Mouse (Mus musculus) stomach, embryonic 16.5 days (tissue): ENCODE data around the gene Flad1. TPM values are rescaled to one million over a fixed set of nuclear protein-coding genes. Genes with fewer than 3 reads are reported as not detected.

Experiments
- ATAC-seq: fragments of 200-750 bp; cut with Nextera tagmentation; 2 replicates; pipeline ENCODE4 v1.8.0; 2017; ENCODE audit warnings: moderate number of reproducible peaks, moderate TSS enrichment; ENCODE audit not compliant: insufficient read depth, low FRiP score
- H3K27ac ChIP-seq: fragments of 300-500 bp; sonication (generic); 2 replicates; pipeline ENCODE4 v1.5.1; 2014; ENCODE audit warnings: low read length
- H3K27me3 ChIP-seq: fragments of 300-500 bp; sonication (generic); 2 replicates; pipeline ENCODE4 v1.6.1; 2014; ENCODE audit warnings: low read length, control low read depth, mixed read lengths; ENCODE audit not compliant: control insufficient read depth, insufficient read depth
- H3K36me3 ChIP-seq: fragments of 300-500 bp; sonication (generic); 2 replicates; pipeline ENCODE4 v1.6.1; 2014; ENCODE audit warnings: low read length; ENCODE audit not compliant: control insufficient read depth, insufficient read depth
- H3K4me1 ChIP-seq: fragments of 300-500 bp; sonication (generic); 2 replicates; pipeline ENCODE4 v1.6.1; 2014; ENCODE audit warnings: low read length, control low read depth, mixed read lengths; ENCODE audit not compliant: control insufficient read depth, insufficient read depth
- H3K4me2 ChIP-seq: fragments of 300-500 bp; sonication (generic); 2 replicates; pipeline ENCODE4 v1.6.1; 2014; ENCODE audit warnings: low read depth, low read length, mixed read lengths
- H3K4me3 ChIP-seq: fragments of 300-500 bp; sonication (generic); replicated peaks from 2 replicates; pipeline ENCODE4 v1.5.1; 2014; ENCODE audit warnings: mild to moderate bottlenecking, low read length
- H3K9ac ChIP-seq: fragments of 300-500 bp; sonication (generic); 2 replicates; pipeline ENCODE4 v1.6.1; 2014; ENCODE audit warnings: low read length
- H3K9me3 ChIP-seq: fragments of 300-500 bp; sonication (generic); replicated peaks from 2 replicates; pipeline ENCODE4 v1.6.1; 2016; ENCODE audit warnings: low read length, control low read depth; ENCODE audit not compliant: control insufficient read depth
- WGBS: fragments of 180-500 bp; shearing (Covaris S2); extraction: QIAGEN DNeasy Blood & Tissue Kit; methylation state at CpG from one replicate; pipeline ENCODE4 v1.1.7; 2014; 5-methylcytosine and 5-hydroxymethylcytosine counted together
- polyA plus RNA-seq: library from polyadenylated mRNA; unstranded; fragments of >200 nt; fragmentation: Nextera tagmentation; extraction: Ambion mirVana; gene quantifications from 2 replicates; pipeline ENCODE4 v1.2.1, GENCODE M21; 2015

Flad1 gene
- polyA plus RNA-seq, 1 experiment from 2014 or later, result 27.5 TPM

DNA sequence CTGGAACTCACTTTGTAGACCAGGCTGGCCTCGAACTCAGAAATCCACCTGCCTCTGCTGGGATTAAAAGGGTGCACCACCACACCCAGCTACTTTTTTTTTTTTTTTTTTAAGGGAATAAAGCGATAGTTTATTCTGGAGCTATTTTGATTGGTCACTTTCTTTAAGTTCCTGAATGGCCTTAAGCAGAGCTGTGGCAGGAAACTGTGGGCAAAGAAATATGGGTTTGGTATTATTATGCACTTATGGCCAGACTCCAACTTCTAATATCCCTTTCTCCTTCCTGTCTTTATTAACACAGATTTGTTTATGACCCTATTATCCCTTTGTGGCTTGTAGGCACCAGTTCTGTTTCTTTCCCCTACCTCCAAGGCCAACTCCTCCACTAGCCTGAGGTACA, 8.8 kb upstream of the Flad1 start:
- 51% methylated on average over 2 of the region's 2 CpGs for WGBS
- Histone ChIP-seq H3K4me1 (peaks cover 48% of the 10 kb centered on the region), H3K9me3 (no peaks in the 10 kb centered on the region), H3K9ac (peak overlapping the region; percentile 86), H3K36me3 (peaks cover 4% of the 10 kb centered on the region; the same call in 1 of the 2 replicates), H3K27me3 (no peaks in the 10 kb centered on the region), H3K4me3 (peak overlapping the region; percentile 70), H3K4me2 (peak overlapping the region; percentile 78), H3K27ac (peak overlapping the region; percentile 99)
- no peak for ATAC-seq

GRCm38 (mm10) chr3:89419981-89420380, 8.3 kb upstream of the Flad1 start:
- Histone ChIP-seq H3K27ac (peak overlapping the region; percentile 99), H3K9ac (peak overlapping the region; percentile 79), H3K9me3 (no peaks in the 10 kb centered on the region), H3K4me1 (peaks cover 48% of the 10 kb centered on the region), H3K27me3 (no peaks in the 10 kb centered on the region), H3K4me2 (peak overlapping the region; percentile 78), H3K4me3 (peak overlapping the region; percentile 70), H3K36me3 (peaks cover 6% of the 10 kb centered on the region)
- WGBS, result 20% methylated on average over 3 of the region's 3 CpGs
- no peak for ATAC-seq

DNA sequence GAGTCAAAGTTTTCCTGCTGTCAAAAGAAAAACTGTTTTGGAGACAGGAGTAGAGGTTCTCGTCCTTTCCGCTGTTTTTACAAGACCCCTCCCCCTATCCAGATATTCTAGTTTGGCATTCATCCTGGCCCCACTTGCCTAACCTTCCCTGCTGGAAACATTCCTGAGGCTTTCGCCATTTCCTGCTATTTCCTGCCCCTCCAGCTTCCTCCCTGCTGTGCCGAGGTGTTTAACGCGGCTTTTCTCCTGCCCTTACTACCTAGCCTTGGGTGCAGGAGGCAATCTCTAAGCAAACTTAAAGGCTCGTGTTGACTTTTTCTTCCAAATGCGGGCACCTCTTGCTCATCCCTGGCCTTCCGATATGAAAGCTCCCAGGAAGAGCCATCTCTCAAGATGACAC, 7.9 kb upstream of the Flad1 start:
- Histone ChIP-seq H3K4me3 (peak overlapping the region; percentile 70), H3K27ac (peak overlapping the region; percentile 99), H3K4me1 (peaks cover 44% of the 10 kb centered on the region), H3K9ac (peak overlapping the region; percentile 79), H3K27me3 (no peaks in the 10 kb centered on the region), H3K9me3 (no peaks in the 10 kb centered on the region), H3K4me2 (peak overlapping the region; percentile 78), H3K36me3 (peaks cover 10% of the 10 kb centered on the region)
- WGBS, result 1% methylated on average over 9 of the region's 9 CpGs
- ATAC-seq, result no peak

DNA sequence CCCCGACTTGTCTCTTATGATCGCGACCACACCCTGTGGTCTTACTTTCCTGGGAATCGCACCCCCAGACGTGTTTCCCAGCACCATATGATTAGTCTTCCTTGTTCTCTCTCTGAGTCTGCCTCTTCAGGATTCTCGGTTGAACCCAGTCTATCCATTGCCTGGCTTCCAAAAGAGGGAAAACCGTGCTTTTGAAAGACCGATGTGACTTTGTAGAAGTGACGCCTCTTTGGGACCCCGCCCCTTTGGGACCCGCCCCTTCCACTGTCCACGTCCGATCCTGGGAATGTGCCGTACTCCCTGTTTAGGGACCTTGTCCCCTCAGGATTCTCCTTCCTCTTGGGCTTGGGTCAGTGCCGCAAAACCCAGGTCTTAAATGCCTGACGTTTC, 7.2 kb upstream of the Flad1 start:
- H3K36me3 ChIP-seq, result peaks cover 17% of the 10 kb centered on the region
- H3K4me1 ChIP-seq, result peaks cover 37% of the 10 kb centered on the region
- H3K9ac ChIP-seq, result peak overlapping the region; percentile 79
- H3K4me3 ChIP-seq, result peak overlapping the region; percentile 70
- H3K4me2 ChIP-seq, result peak overlapping the region; percentile 78
- peak; percentile 16 for ATAC-seq
- WGBS, result under 1% methylated on average over 16 of the region's 16 CpGs
- no peaks in the 10 kb centered on the region for H3K27me3 ChIP-seq
- H3K9me3 ChIP-seq, result no peaks in the 10 kb centered on the region
- H3K27ac ChIP-seq, result peak overlapping the region; percentile 99

GRCm38 (mm10) chr3:89418170-89418860, 6.6 kb upstream of the Flad1 start, which contains the start of the genes Cks1b and Shc1:
Cks1b (minus strand) TSS chr3:89418383.
Shc1 (plus strand) TSS chr3:89418443.
- H3K4me2 ChIP-seq, result peak within 1 kb of the TSS; percentile 78
- ATAC-seq, result peak; percentile 94
- under 1% methylated on average over 39 of the region's 39 CpGs for WGBS
- peaks cover 32% of the 10 kb centered on the region for H3K4me1 ChIP-seq
- H3K27me3 ChIP-seq, result no peaks in the 10 kb centered on the region
- peaks cover 18% of the 10 kb centered on the region for H3K36me3 ChIP-seq
- H3K27ac ChIP-seq, result peak within 1 kb of the TSS; percentile 99
- no peaks in the 10 kb centered on the region for H3K9me3 ChIP-seq
- H3K4me3 ChIP-seq, result peak within 1 kb of the TSS; percentile 70
- H3K9ac ChIP-seq, result peak within 1 kb of the TSS; percentile 79

DNA sequence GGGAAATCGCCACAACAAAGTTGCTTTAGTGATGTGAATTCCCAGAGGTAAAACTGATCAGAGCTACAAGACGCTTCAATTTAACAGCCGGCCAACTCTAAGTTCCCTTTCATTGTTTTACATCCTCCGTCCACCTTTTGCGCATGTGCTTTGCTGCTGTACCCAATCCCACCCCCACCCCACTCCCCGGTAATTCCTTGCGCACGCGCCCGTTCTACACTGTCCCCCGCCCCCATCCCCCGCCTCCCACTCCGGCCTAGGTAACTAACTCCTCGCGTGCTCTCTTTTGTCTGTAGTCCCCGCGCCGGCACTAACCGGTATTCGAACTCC, 6.1 kb upstream of the Flad1 start:
- WGBS, result under 1% methylated on average over 20 of the region's 20 CpGs
- Histone ChIP-seq H3K4me2 (peak overlapping the region; percentile 78), H3K9ac (peak overlapping the region; percentile 74), H3K27me3 (no peaks in the 10 kb centered on the region), H3K9me3 (no peaks in the 10 kb centered on the region), H3K27ac (peak overlapping the region; percentile 99), H3K4me1 (peaks cover 27% of the 10 kb centered on the region), H3K36me3 (peaks cover 18% of the 10 kb centered on the region), H3K4me3 (peak overlapping the region; percentile 70)
- ATAC-seq, result peak; percentile 12

DNA sequence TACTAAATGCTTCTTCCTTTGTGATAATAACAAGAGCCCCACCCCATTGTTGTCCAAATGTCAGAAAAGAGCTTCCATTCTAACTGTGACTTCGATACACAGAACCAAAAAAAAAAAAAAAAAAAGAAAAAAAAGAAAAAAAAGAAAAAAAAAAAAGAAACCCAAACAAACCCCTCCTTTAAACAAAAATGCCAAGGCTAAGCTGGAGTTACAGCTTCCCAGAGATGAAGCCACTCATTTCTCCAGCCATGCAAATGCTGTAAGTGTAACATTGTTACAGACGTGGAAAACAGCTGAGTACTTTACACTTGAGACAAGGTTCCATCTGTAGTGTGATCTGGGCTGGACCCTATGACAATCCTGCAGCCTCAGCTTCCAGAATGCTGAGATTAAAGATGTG, 5.5 kb upstream of the Flad1 start:
- H3K4me1 ChIP-seq, result peaks cover 25% of the 10 kb centered on the region
- 17% methylated on average over 2 of the region's 2 CpGs for WGBS
- H3K9me3 ChIP-seq, result no peaks in the 10 kb centered on the region
- H3K27ac ChIP-seq, result peak overlapping the region; percentile 99
- peak overlapping the region; percentile 78 for H3K4me2 ChIP-seq
- peak overlapping the region; percentile 74 for H3K9ac ChIP-seq
- no peaks in the 10 kb centered on the region for H3K27me3 ChIP-seq
- peak overlapping the region; percentile 70 for H3K4me3 ChIP-seq
- no peak for ATAC-seq
- peaks cover 18% of the 10 kb centered on the region for H3K36me3 ChIP-seq

DNA sequence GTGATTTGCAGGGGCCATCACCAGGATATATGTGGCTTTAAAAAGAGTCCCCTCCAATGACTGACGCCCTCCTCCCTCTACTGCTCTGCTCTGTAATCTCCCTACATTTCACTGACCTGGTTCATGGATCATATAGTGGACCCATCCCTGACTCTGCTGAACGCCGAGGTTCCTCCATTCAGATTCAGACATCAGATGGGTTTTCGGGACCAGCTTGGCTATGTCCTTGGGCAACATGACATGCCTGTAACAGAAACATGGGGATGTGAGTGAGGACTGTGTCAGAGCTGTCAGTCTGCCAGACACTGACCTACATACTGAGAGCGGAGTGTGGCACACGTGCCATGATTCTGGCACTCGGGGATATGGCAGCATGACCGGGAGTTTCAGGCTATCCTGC, 4.5 kb upstream of the Flad1 start:
- Histone ChIP-seq H3K4me2 (no peak overlapping the region), H3K4me1 (peaks cover 21% of the 10 kb centered on the region), H3K27ac (no peak overlapping the region), H3K27me3 (no peaks in the 10 kb centered on the region), H3K9me3 (no peaks in the 10 kb centered on the region), H3K9ac (no peak overlapping the region), H3K4me3 (no peak overlapping the region), H3K36me3 (peaks cover 18% of the 10 kb centered on the region)
- 92% methylated on average over 8 of the region's 8 CpGs for WGBS
- ATAC-seq, result no peak

DNA sequence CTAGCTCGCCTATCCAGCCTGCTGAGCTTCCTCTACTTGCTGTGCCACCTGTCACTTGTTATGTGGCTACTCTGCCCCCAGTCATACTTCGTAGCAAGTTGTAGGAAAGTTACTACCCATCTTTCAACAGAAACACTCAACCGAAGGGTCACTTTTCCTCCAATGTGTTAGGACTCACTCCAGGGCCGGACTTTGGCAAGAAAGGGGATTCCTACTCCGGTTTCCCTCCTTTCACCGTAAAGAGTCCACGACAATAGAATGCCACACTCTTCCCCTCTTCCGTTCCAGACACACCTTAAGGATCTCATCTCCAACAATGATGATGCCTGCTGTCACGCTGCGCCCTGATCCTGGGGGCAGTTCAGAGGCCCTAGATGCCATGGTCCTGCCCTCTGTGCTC, 806 bp downstream of the Flad1 start:
- H3K9ac ChIP-seq, result peak overlapping the region; percentile 68
- H3K9me3 ChIP-seq, result no peaks in the 10 kb centered on the region
- no peak for ATAC-seq
- H3K4me3 ChIP-seq, result peak overlapping the region; percentile 61
- peaks cover 3% of the 10 kb centered on the region; the same call in 1 of the 2 replicates for H3K4me1 ChIP-seq
- H3K27ac ChIP-seq, result no peak overlapping the region
- 77% methylated on average over 10 of the region's 10 CpGs for WGBS
- no peaks in the 10 kb centered on the region for H3K27me3 ChIP-seq
- H3K36me3 ChIP-seq, result peaks cover 22% of the 10 kb centered on the region
- peak overlapping the region; percentile 65 for H3K4me2 ChIP-seq
